Mouse (Mus musculus): ENCODE measurements at regions not wholly inside any gene's neighbourhood (a gene's known extent, or its start where the extent isn't known, plus 50 kb on each side); places are given as distances from the start of the nearest gene placed in this dataset.

- TF ChIP-seq MAFK (IDR thresholded peaks at IDR 0.05; ENCODE audit: insufficient read depth, low read depth, low read length) (no peak), CHD2 (IDR thresholded peaks at IDR 0.05; ENCODE audit: low read depth, low read length) (no peak), HCFC1 (IDR thresholded peaks at IDR 0.05; ENCODE audit: borderline replicate concordance, insufficient read depth, low read length) (no peak)
Measured at GRCm38 (mm10) chr15:10898309-10898708, 53.8 kb upstream of the C1qtnf3 start.
